Mouse (Mus musculus) activated CD4-positive, CD25-positive, alpha-beta regulatory T cell, adult 4 months (primary cell): ENCODE results near the gene Ptgir. TPM values are rescaled to one million over a fixed set of nuclear protein-coding genes. Genes with fewer than 3 reads are reported as not detected.
A peak's percentile ranks its signal among the peaks of the same experiment; 100 is the strongest.

Experiments
- ATAC-seq: one replicate; pipeline ENCODE4 v1.8.0; 2017
- polyA plus RNA-seq, 2 experiments: library from polyadenylated mRNA; unstranded; fragments of 100-300 nt; shearing (Covaris generic); gene quantifications; one replicate each; pipeline ENCODE4 v1.2.1; 2017

The Ptgir gene
- polyA plus RNA-seq, 2 experiments from 2014 or later, result 11.8 to 13.2 TPM

DNA sequence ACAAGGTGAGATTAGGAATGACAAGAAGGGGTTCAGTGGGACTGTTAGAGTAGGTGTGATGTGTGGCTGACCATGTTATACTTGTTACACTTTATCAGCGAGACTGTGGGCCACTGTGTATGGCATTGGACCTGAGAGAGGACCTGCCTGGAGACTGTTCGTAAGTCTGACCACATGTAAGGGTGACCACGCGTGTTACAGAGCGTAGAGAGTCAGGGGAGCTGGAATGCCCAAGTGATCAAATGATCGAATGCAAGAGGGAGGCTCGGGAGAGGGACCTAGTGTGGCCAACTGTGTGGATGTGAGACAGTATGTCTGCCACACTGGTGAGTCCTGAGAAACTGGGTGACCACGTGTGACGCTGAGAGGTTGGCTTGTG, 13.9 kb upstream of the Ptgir start:
- ATAC-seq, result no peak

GRCm38 (mm10) chr7:16893612-16894011, 12.7 kb upstream of the Ptgir start:
- no peak for ATAC-seq

DNA sequence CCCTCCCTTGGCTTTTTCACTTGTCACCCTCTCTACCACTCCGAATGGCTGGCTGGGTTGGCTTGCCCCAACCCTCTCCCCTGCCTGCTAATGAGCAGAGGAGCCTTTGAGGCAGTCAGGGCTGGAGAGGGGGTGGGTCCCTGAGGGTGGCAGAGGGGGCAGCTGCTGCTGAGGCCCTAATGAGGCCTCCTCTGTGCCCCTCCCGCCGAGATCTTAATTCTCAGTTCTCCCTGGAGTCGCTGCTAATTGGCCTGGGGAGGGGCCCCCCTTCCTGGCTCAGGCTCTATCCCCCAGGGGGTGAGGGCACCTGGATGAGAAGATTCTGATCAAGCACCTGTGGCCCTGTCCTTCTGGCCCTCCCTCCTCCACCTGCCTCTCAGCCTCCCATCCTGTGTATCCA, 12.0 kb upstream of the Ptgir start:
- no peak for ATAC-seq

DNA sequence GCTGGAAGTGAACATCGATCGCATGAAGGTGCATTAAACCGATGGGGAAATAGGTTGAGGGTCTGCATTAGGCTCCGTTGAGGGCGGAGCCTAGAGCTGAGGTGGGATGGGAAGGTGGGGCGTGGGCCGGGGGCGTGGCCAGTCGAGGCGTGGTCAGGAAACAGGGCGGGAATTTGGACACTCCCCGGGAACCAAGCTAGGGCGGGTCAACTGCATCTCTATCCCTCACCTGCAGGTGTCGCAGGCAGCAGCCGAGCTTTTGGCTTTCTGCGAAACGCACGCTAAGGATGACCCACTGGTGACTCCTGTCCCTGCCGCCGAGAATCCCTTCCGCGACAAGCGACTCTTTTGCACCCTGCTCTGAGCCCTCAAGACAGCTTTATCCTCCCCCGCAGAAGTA, 11.3 kb upstream of the Ptgir start:
- peak; percentile 31 for ATAC-seq

DNA sequence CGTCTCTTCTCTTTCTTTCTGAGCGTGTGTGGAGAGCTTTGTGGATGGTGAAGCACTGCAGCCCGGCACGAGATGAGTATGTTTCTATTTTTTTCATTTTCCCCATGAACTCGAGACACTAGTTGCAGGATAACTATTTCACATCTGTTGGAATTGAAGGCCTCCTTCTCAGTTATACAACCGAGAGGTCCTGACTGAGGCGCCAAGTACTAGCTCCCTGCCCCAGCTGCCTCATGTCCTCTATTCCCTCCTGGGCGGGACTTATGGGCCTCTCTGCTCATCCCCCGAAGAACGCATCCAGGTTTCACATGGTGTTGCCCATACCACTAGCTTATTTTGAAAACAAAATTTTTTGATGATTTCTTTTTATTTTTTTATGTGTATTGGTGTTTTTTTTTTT, 10.8 kb upstream of the Ptgir start:
- ATAC-seq, result no peak

DNA sequence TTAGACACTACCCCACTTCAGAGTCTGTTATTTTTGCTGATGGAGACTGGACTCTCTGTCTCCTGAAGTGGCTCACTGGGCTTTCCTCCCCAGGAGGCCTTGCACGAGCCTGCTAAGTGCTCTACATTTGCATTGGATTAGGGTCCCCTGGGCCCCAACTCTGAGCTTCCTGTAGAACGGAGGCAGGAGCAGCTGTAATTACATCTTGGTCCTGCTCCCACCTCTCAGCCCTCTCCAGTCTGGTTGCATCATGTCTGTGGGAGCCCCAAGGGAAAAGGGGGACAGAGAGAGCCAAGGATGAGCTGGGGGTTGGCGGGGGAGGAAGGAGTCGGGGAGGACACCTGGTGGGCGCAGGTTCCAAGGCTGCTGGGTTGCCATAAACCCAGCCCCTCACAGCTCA, 5.8 kb upstream of the Ptgir start:
- ATAC-seq, result no peak

GRCm38 (mm10) chr7:16903439-16903955, 2.8 kb upstream of the Ptgir start:
- ATAC-seq, result no peak

GRCm38 (mm10) chr7:16904120-16904675, 2.1 kb upstream of the Ptgir start:
- no peak for ATAC-seq

GRCm38 (mm10) chr7:16905491-16906021, 734 bp upstream of the Ptgir start:
- ATAC-seq, result peak; percentile 21

DNA sequence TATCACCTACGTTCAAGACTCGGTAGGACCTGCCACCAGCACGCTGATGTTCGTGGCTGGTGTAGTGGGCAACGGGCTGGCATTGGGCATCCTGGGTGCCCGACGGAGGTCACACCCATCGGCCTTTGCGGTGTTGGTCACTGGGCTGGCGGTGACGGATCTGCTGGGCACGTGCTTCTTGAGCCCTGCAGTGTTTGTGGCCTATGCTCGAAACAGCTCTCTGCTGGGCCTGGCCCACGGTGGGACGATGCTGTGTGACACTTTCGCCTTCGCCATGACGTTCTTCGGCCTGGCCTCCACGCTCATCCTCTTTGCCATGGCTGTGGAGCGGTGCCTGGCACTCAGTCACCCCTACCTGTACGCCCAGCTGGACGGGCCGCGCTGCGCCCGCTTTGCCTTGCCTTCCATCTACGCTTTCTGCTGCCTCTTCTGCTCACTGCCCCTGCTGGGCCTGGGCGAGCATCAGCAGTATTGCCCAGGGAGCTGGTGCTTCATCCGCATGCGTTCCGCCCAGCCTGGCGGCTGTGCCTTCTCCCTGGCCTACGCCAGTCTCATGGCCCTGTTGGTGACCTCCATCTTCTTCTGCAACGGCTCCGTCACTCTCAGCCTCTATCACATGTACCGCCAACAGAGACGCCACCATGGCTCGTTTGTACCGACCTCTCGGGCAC, 734 bp downstream of the Ptgir start:
- ATAC-seq, result no peak

DNA sequence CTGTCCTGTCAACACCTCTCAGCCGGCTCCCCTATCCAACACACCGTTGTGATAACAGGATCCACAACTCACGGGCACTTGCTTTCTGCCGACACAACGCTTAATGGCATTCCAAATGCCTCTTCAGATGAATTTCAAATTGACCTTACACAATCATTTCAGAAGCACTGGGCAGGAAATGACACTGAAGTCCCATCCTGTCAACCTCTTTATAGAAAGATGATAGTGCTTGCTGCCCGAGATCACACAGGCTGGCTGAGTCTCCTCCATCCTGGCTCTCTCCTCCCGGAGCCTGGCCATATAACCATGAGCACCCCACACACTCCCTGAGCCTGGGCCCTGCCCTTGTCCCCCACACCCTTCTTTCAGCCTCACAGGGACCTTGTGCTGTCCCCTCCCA, 1.6 kb downstream of the Ptgir start:
- peak; percentile 60 for ATAC-seq

- ATAC-seq, result no peak
Measured at GRCm38 (mm10) chr7:16908367-16908766, 2.1 kb downstream of the Ptgir start.

DNA sequence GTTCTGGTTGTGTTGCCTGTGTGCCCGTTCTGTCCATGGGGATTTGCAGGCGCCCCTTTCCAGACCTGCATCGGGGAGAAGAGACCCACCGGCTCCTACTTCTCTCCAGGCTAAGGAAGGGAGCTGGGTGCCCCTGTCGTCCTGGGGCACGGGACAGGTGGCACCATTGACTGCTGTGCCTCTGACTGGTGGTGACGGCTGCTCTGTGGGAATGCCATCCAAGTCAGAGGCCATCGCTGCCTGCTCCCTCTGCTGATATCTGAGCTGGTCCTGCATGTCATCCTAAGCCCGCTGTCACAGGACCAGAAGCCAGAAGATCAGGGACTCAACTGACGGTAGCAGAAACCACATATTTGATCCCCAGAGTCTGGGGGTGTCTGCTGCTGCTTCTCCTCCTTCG, 2.6 kb downstream of the Ptgir start:
- ATAC-seq, result no peak

DNA sequence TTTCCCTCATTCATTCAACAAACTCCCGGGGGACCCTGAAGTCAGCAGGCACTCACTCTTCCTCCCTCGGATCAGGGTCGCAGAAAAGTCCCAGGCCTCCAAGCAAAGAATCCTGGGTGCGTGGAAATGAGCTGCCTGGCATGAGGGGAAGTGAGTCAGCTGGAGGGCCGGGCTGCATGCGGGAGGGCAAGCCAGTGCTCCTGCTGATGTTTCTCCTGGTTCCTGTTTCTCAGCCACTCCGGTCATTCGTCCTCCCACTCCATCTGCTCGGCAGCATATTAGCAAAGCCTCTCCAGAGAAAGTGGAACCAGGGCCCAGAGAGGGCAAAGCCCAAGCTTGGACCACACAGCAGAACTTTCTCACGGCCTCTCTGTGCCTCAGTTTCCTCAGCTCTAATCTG, 3.6 kb downstream of the Ptgir start:
- ATAC-seq, result no peak

DNA sequence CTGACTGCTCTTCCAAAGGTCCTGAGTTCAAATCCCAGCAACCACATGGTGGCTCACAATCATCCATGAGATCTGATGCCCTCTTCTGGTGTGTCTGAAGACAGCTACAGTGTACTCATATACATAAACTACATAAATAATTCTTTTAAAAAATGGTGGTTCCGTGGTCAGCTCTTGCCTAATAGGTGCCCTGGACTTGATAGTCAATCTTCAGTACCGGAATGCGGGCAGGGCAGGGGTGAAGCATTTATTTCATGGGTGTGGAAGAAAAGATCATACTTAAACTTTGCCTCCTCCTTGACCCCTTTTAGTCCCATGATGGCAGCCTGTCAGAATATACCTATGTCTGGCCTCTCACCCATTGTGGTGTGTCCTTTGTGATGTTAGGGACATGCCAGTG, 5.6 kb downstream of the Ptgir start:
- ATAC-seq, result no peak

- ATAC-seq, result no peak
Measured at GRCm38 (mm10) chr7:16912360-16912759, 6.1 kb downstream of the Ptgir start.

- peak; percentile 83 for ATAC-seq
Measured at GRCm38 (mm10) chr7:16913806-16914452, 7.6 kb downstream of the Ptgir start.

- ATAC-seq, result no peak
Measured at GRCm38 (mm10) chr7:16914453-16915343, 8.4 kb downstream of the Ptgir start.

DNA sequence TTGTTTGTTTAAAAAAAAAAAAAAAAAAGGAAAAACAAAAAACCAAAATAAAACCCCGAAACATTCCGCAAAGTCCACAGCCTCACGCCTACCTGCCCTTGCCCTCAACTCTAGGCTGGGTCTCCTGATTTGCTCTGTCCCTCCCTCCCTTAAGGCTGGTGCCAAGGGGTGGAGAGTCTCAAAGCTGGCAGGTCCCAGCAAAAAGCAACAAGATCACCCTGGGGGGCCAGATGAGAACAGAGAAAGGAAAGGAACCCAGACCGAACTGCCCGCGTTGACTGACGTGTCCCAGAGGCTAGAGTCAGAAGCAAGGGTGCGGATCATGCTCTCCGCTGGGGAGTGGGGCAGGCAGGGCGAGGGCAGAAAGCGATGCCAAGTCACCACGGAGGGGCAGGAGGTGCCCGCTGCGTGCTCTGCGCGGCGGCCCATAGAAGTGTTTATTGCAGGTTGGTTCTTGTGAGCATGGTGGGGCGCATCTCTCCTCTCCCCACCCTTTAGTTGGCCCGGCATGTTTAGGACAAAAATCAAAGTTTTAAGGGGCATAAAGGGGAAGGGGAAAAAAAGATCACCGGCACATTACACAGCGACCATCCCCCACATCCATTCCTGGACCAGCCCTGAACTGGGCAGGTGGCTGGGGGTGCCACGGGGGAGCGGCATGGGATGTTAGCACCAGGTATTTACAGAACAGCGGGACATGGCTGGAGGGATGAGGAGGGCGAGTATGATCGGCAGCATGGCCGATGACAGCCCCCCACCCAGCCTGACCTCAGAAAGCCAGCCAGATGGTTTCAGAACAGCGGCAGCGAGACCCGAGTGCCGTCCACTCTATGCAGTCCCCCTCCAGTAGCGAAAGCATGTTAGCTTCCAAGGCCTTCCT, 9.4 kb downstream of the Ptgir start:
- no peak for ATAC-seq

DNA sequence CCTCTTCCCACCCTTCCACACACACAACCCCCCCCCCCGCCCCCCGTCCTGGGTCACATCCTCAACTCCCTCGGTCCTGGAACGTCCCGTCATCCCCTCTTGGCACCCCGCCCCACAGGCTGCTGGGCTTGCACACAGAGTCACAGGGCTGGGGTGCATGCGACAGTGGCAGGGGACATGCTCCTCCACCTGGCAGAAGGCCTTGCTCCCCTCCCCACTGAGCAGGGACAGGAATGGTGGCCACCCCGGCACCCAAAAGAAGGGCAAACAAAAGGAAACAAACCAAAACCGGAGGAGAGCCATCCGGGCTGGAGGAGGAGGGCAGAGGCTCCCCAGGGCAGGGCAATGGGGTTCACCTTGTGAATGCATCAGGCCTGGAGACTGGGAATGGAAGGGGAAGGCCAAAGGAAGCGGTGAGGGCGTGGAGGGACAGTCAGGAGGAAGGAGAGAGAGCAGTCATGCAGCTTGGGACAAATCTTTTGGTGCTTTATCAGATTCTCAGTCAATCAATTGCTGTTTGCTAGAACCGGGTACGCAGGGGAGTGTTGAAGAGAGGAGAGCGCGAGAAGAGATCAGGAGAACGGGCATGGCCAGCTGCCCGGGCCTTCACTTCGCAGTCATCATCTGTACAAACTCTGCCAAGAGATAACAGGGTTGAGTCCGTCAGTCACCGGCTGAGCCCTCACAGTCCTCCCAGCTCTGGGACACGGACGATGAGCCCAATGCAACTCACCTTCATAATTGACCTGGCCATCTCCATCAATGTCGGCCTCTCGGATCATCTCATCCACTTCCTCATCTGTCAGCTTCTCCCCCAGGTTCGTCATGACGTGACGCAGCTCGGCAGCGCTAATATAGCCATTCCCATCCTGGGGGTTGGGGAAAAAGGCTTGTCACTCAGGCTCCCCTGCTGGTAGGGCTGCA, 10.3 kb downstream of the Ptgir start:
- ATAC-seq, result no peak

DNA sequence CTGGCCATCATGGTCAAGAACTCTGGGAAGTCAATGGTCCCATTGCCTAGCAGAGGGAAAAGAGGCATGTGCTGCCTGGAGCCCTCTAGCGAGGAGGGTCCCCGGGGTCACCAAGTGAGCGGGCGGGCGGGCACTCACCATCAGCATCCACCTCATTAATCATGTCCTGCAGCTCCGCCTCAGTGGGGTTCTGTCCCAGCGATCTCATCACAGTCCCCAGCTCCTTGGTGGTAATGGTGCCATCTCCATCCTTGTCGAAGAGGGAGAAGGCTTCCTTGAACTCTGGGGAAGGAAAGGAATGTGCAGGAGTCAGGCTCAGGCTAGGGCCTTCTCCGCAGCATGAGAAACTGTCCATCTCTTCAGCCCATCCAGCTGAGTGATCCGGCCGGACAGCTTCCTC, 11.2 kb downstream of the Ptgir start:
- no peak for ATAC-seq
